ENCODE assay signal across 8 mouse cellular contexts in the genomic region with DNA sequence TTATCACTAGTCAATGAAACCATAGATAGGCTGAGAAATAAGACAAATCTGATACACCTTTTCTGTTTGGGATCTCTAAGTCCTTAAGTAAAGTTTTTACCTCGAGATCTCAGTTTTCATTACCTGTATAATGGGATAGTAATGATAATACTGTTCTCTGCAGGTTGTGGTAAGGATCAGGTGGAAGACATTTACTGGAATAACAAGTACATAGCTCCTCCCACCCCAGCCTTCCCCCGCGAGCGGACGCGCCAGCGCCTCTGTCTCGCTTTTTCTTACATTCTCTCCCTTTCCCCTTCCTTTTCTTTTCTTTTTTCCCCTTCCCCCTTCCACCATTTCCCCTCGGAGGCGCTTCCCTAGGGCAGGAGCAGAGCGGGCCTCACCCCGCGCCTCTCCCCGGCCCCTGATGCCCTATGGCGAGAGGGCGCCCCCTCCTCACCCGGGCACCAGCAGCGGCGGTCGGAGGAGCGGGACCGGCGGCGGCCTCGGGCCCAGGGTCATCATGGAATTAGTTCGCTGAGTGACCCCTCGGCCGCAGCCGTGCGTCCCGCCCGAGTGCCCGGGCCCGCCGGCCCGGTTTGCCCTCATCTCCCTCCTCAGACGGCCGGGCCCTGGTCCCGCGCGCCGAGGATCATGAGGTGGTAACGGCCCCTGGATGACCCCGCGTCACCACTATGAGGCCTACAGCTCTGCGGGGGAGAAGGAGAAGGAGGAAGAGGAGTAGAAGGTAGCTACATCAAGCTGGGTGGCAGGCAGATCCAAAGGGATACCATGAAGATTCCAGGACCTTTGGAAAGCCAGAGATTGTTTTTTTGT.
DNase-seq lines count a peak whose midpoint lies in the region; ATAC-seq lines count a peak whose summit lies in the region.

No protein-coding gene starts in this region.

- no peak overlapping the region for H3K9ac ChIP-seq in lung, embryonic 16.5 days (ENCODE audit: low read length)
- peak overlapping the region; percentile 43 for H3K9ac ChIP-seq in limb, embryonic 11.5 days (ENCODE audit: low read length)

- ATAC-seq in lung, embryonic 16.5 days (ENCODE audit: low read depth) = no peak
- peak; percentile 35; the same call in 1 of the 2 replicates for ATAC-seq in limb, embryonic 11.5 days (ENCODE audit: insufficient number of reproducible peaks, low FRiP score, low TSS enrichment, low read depth)

- no peaks in the 10 kb centered on the region for H3K36me3 ChIP-seq in lung, embryonic 16.5 days (ENCODE audit: control insufficient read depth, insufficient read depth, low read length)
- no peaks in the 10 kb centered on the region for H3K36me3 ChIP-seq in limb, embryonic 11.5 days (ENCODE audit: control insufficient read depth, insufficient read depth, low read length)

- peak; percentile 1 for DNase-seq in adrenal gland, postnatal 25 days
- DNase-seq in adrenal gland, adult 8-10 months = no peak
- no peak for DNase-seq in lung, postnatal 36 days
- peak; percentile 29 for DNase-seq in limb, embryonic 11.5 days (ENCODE audit: low spot score)
- DNase-seq in retina, postnatal 1 day = peak; percentile 38
- no peak for DNase-seq in natural killer cell, adult 2 months (ENCODE audit: low spot score in 2 of 2)
- no peak for DNase-seq in layer of hippocampus, postnatal 25 days (ENCODE audit: extremely low spot score in 1 of 2, low spot score in 1 of 2)

- no peaks in the 10 kb centered on the region for H3K9me3 ChIP-seq in lung, embryonic 16.5 days (ENCODE audit: control insufficient read depth, low read length)
- H3K9me3 ChIP-seq in limb, embryonic 11.5 days (ENCODE audit: control insufficient read depth, low read length) = no peaks in the 10 kb centered on the region

- 4% methylated on average over 46 of the region's 46 CpGs for WGBS in lung, embryonic 16.5 days
- WGBS in limb, embryonic 11.5 days = 5% methylated on average over 46 of the region's 46 CpGs

- H3K27me3 ChIP-seq in lung, embryonic 16.5 days (ENCODE audit: control insufficient read depth, insufficient read depth, low read depth, low read length) = no peaks in the 10 kb centered on the region
- no peaks in the 10 kb centered on the region for H3K27me3 ChIP-seq in limb, embryonic 11.5 days (ENCODE audit: control insufficient read depth, insufficient read depth, low read length)

- peak overlapping the region; percentile 43 for H3K4me3 ChIP-seq in lung, embryonic 16.5 days (ENCODE audit: low read length)
- peak overlapping the region; percentile 28 for H3K4me3 ChIP-seq in limb, embryonic 11.5 days (ENCODE audit: low read depth, low read length)

- peak overlapping the region; percentile 69 for H3K4me2 ChIP-seq in lung, embryonic 16.5 days (ENCODE audit: low read depth, low read length)
- peak overlapping the region; percentile 57 for H3K4me2 ChIP-seq in limb, embryonic 11.5 days (ENCODE audit: low read depth, severe bottlenecking)

- H3K4me1 ChIP-seq in lung, embryonic 16.5 days (replicated peaks; ENCODE audit: control insufficient read depth, insufficient read depth, low read length) = no peaks in the 10 kb centered on the region
- no peaks in the 10 kb centered on the region for H3K4me1 ChIP-seq in limb, embryonic 11.5 days (ENCODE audit: control insufficient read depth, insufficient read depth, low read length)

- H3K27ac ChIP-seq in lung, embryonic 16.5 days (ENCODE audit: low read length) = no peak overlapping the region
- H3K27ac ChIP-seq in limb, embryonic 11.5 days (replicated peaks; ENCODE audit: low read depth, low read length) = no peak overlapping the region

Comparison
In these comparisons a context has a peak if more than half of its experiments do, and no peak if none do; other contexts are left out.
1. DNase-seq: peak in adrenal gland, postnatal 25 days (single experiment), limb, embryonic 11.5 days (single experiment) and retina, postnatal 1 day (single experiment); none in adrenal gland, adult 8-10 months (single experiment), lung, postnatal 36 days (single experiment), natural killer cell, adult 2 months (0 of 2) and layer of hippocampus, postnatal 25 days (0 of 2).